Mouse (Mus musculus) kidney, postnatal 25 days (tissue): ENCODE data around the gene Serpina3b.
A peak's percentile ranks its signal among the peaks of the same experiment; 100 is the strongest.

ENCODE experiments used
- DNase-seq, 2 experiments: peaks; one replicate each; pipeline ENCODE4 v3.0.0; 2021; ENCODE audit warnings: mixed read lengths in 2 of 2

Serpina3b gene

DNA sequence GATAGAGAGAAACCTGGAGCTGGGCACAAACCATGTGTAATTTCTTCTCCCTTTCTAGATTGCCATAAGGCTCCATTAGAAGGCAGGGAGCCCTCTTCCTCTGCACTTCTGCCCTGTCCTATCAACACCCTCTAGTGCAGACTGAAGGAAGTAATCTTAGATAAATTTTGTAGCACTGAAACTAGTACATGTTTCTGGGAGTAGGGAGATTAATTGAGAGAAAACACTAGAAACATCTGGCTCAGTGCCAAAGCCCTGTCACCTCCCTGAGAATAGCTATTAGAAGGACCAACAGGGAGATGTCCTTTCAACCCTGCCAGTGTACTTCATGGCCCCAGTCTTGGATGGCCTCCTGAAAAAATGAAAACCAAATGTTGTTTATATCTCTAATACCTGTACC lies 50.8 kb downstream of the Serpina3b start:
- DNase-seq = peak; percentile 18 to 36

DNA sequence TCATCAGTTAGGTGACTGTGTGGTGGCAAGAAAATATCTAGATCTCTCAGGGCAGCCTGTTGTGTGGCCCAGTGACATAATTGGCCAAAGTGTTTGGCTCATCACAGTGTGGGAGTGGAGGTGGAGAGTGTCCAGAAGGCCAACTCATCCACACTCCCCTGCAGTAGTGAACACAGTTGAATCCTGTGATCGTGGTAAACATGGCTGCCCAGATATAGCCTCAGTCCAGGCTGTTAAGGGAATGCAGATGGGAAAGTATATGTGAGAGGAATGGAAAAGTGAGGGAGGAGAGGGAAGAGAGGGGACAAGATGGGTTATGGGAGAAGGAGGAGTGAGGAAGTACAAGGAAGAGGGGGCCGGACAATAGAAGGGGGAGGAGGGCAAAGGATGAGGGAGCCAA lies 51.2 kb downstream of the Serpina3b start:
- no peak for DNase-seq

DNA sequence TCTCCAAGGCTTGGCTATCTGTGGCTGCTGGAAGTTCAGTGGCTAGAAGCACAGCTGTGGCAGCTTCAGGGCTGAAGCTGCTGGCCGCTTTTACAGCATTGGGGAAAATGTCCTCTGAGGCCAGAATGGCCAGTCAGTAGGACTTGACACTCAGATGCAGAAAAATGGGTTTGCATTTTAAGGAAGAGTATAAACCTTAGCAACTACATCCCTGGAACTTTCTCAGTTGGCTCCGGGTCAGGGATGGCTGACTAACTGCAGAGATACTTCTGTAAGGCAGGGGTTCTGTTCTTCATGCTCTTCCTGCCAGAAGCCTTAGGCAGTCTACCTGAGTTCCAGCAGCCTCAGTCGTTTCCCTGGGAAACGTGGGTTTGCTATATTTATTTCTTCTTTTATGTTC lies 57.2 kb downstream of the Serpina3b start:
- DNase-seq = no peak

DNA sequence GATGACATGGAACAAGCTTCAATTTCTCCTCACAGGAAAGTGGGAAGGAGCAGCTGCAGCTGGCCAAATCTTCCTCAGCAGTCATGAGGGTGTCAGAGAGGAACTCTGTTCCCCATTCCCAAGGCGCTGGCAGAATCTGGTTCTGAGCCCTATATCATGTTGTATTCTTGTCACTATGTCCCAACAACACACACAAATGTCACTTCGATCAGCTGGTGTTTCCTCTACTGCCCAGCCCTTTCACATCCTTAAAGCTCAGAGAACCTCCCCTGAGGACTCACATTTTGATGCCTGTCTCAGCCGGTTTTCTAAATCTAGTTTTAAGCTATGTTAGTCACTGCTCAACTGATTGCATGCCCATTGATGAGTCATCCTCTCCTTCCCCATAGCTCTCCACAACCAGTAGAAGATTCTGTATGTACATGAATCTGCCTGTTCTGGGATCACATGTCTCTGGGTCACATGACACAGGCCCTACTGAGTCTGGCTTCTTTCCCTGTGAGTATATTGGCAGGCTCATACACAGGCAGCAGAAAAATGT lies 58.3 kb downstream of the Serpina3b start:
- DNase-seq = no peak
